Mouse (Mus musculus): Measurements from ENCODE around the gene Golga1. TPM values are rescaled to one million over a fixed set of nuclear protein-coding genes. Genes with fewer than 3 reads are reported as not detected.
A peak's percentile ranks its signal among the peaks of the same experiment; 100 is the strongest.

Gene Golga1
- polyA plus RNA-seq, 1 experiment from 2014 or later, result 30.4 TPM

- peak overlapping the region; percentile 97 for H3K4me2 ChIP-seq (replicated peaks; ENCODE audit: low read depth, low read length)
- peak overlapping the region; percentile 93 for H3K9ac ChIP-seq (ENCODE audit: low read depth, low read length)
- H3K27me3 ChIP-seq (ENCODE audit: control insufficient read depth, insufficient read depth, low read length), result no peaks in the 10 kb centered on the region
- H3K4me3 ChIP-seq (ENCODE audit: low read length), result peak overlapping the region; percentile 91
- H3K36me3 ChIP-seq (ENCODE audit: control insufficient read depth, insufficient read depth, low read length), result peaks cover 46% of the 10 kb centered on the region
- ATAC-seq (ENCODE audit: low FRiP score, low TSS enrichment), result no peak
- H3K4me1 ChIP-seq (ENCODE audit: control insufficient read depth, insufficient read depth, low read length), result peaks cover 24% of the 10 kb centered on the region
- H3K9me3 ChIP-seq (ENCODE audit: control insufficient read depth, low read length), result no peaks in the 10 kb centered on the region
- H3K27ac ChIP-seq (ENCODE audit: low read depth, low read length), result no peak overlapping the region
- WGBS, result 73% methylated on average over 5 of the region's 5 CpGs
Measured at GRCm38 (mm10) chr2:39003512-39003911, 61.8 kb downstream of the Golga1 start.

GRCm38 (mm10) chr2:39003106-39003505, 62.2 kb downstream of the Golga1 start:
- peak overlapping the region; percentile 97 for H3K4me2 ChIP-seq (replicated peaks; ENCODE audit: low read depth, low read length)
- peaks cover 46% of the 10 kb centered on the region for H3K36me3 ChIP-seq (ENCODE audit: control insufficient read depth, insufficient read depth, low read length)
- 59% methylated on average over 8 of the region's 8 CpGs for WGBS
- peaks cover 24% of the 10 kb centered on the region for H3K4me1 ChIP-seq (ENCODE audit: control insufficient read depth, insufficient read depth, low read length)
- peak overlapping the region; percentile 91 for H3K4me3 ChIP-seq (ENCODE audit: low read length)
- H3K27me3 ChIP-seq (ENCODE audit: control insufficient read depth, insufficient read depth, low read length), result no peaks in the 10 kb centered on the region
- ATAC-seq (ENCODE audit: low FRiP score, low TSS enrichment), result no peak
- no peaks in the 10 kb centered on the region for H3K9me3 ChIP-seq (ENCODE audit: control insufficient read depth, low read length)
- peak overlapping the region; percentile 93; the same call in 1 of the 2 replicates for H3K9ac ChIP-seq (ENCODE audit: low read depth, low read length)
- no peak overlapping the region for H3K27ac ChIP-seq (ENCODE audit: low read depth, low read length)

- Histone ChIP-seq H3K9ac (ENCODE audit: low read depth, low read length) (no peak overlapping the region), H3K27me3 (ENCODE audit: control insufficient read depth, insufficient read depth, low read length) (no peaks in the 10 kb centered on the region), H3K4me1 (ENCODE audit: control insufficient read depth, insufficient read depth, low read length) (peaks cover 19% of the 10 kb centered on the region), H3K36me3 (ENCODE audit: control insufficient read depth, insufficient read depth, low read length) (peaks cover 46% of the 10 kb centered on the region), H3K9me3 (ENCODE audit: control insufficient read depth, low read length) (no peaks in the 10 kb centered on the region), H3K4me3 (ENCODE audit: low read length) (no peak overlapping the region), H3K27ac (ENCODE audit: low read depth, low read length) (no peak overlapping the region), H3K4me2 (replicated peaks; ENCODE audit: low read depth, low read length) (no peak overlapping the region)
- ATAC-seq (ENCODE audit: low FRiP score, low TSS enrichment), result no peak
- 78% methylated on average over 3 of the region's 3 CpGs for WGBS
Measured at GRCm38 (mm10) chr2:39001866-39002265, 63.5 kb downstream of the Golga1 start.

GRCm38 (mm10) chr2:39000587-39000919, 64.8 kb downstream of the Golga1 start:
- Histone ChIP-seq H3K36me3 (ENCODE audit: control insufficient read depth, insufficient read depth, low read length) (peaks cover 46% of the 10 kb centered on the region), H3K27ac (ENCODE audit: low read depth, low read length) (no peak overlapping the region), H3K9ac (ENCODE audit: low read depth, low read length) (no peak overlapping the region), H3K9me3 (ENCODE audit: control insufficient read depth, low read length) (no peaks in the 10 kb centered on the region), H3K4me2 (replicated peaks; ENCODE audit: low read depth, low read length) (no peak overlapping the region), H3K4me3 (ENCODE audit: low read length) (no peak overlapping the region), H3K27me3 (ENCODE audit: control insufficient read depth, insufficient read depth, low read length) (no peaks in the 10 kb centered on the region), H3K4me1 (ENCODE audit: control insufficient read depth, insufficient read depth, low read length) (peaks cover 14% of the 10 kb centered on the region)
- WGBS, result 85% methylated on average over 4 of the region's 4 CpGs
- ATAC-seq (ENCODE audit: low FRiP score, low TSS enrichment), result no peak

GRCm38 (mm10) chr2:38999910-39000586, 65.3 kb downstream of the Golga1 start:
- H3K9ac ChIP-seq (ENCODE audit: low read depth, low read length), result no peak overlapping the region
- peaks cover 46% of the 10 kb centered on the region for H3K36me3 ChIP-seq (ENCODE audit: control insufficient read depth, insufficient read depth, low read length)
- H3K27me3 ChIP-seq (ENCODE audit: control insufficient read depth, insufficient read depth, low read length), result no peaks in the 10 kb centered on the region
- H3K4me1 ChIP-seq (ENCODE audit: control insufficient read depth, insufficient read depth, low read length), result peaks cover 14% of the 10 kb centered on the region
- H3K9me3 ChIP-seq (ENCODE audit: control insufficient read depth, low read length), result no peaks in the 10 kb centered on the region
- no peak overlapping the region for H3K4me3 ChIP-seq (ENCODE audit: low read length)
- no peak overlapping the region for H3K4me2 ChIP-seq (replicated peaks; ENCODE audit: low read depth, low read length)
- H3K27ac ChIP-seq (ENCODE audit: low read depth, low read length), result no peak overlapping the region
- ATAC-seq (ENCODE audit: low FRiP score, low TSS enrichment), result no peak
- 72% methylated on average over 8 of the region's 8 CpGs for WGBS

GRCm38 (mm10) chr2:38999381-38999780, 66.0 kb downstream of the Golga1 start:
- Histone ChIP-seq H3K9me3 (ENCODE audit: control insufficient read depth, low read length) (no peaks in the 10 kb centered on the region), H3K4me3 (ENCODE audit: low read length) (no peak overlapping the region), H3K4me2 (replicated peaks; ENCODE audit: low read depth, low read length) (no peak overlapping the region), H3K27ac (ENCODE audit: low read depth, low read length) (no peak overlapping the region), H3K4me1 (ENCODE audit: control insufficient read depth, insufficient read depth, low read length) (peaks cover 14% of the 10 kb centered on the region), H3K9ac (ENCODE audit: low read depth, low read length) (no peak overlapping the region), H3K36me3 (ENCODE audit: control insufficient read depth, insufficient read depth, low read length) (peaks cover 46% of the 10 kb centered on the region), H3K27me3 (ENCODE audit: control insufficient read depth, insufficient read depth, low read length) (no peaks in the 10 kb centered on the region)
- no peak for ATAC-seq (ENCODE audit: low FRiP score, low TSS enrichment)
- 44% methylated on average over 4 of the region's 4 CpGs for WGBS

GRCm38 (mm10) chr2:38997386-38998374, 67.7 kb downstream of the Golga1 start, which contains the start of gene Wdr38:
Wdr38 (plus strand) TSS chr2:38997476.
- 0 out of 2 replicates have a peak, but pooled peaks cover 1% of the 10 kb centered on the region for H3K4me1 ChIP-seq (ENCODE audit: control insufficient read depth, insufficient read depth, low read length)
- peak within 1 kb of the TSS; percentile 24 for H3K4me3 ChIP-seq (ENCODE audit: low read length)
- peak within 1 kb of the TSS; percentile 39 for H3K4me2 ChIP-seq (replicated peaks; ENCODE audit: low read depth, low read length)
- no peaks in the 10 kb centered on the region for H3K9me3 ChIP-seq (ENCODE audit: control insufficient read depth, low read length)
- peak; percentile 91 for ATAC-seq (ENCODE audit: low FRiP score, low TSS enrichment)
- H3K36me3 ChIP-seq (ENCODE audit: control insufficient read depth, insufficient read depth, low read length), result peaks cover 33% of the 10 kb centered on the region
- no peaks in the 10 kb centered on the region for H3K27me3 ChIP-seq (ENCODE audit: control insufficient read depth, insufficient read depth, low read length)
- WGBS, result 15% methylated on average over 33 of the region's 33 CpGs
- H3K27ac ChIP-seq (ENCODE audit: low read depth, low read length), result no peak within 1 kb of the TSS
- peak within 1 kb of the TSS; percentile 44 for H3K9ac ChIP-seq (ENCODE audit: low read depth, low read length)

- Histone ChIP-seq H3K9ac (ENCODE audit: low read depth, low read length) (no peak overlapping the region), H3K4me1 (ENCODE audit: control insufficient read depth, insufficient read depth, low read length) (no peaks in the 10 kb centered on the region), H3K9me3 (ENCODE audit: control insufficient read depth, low read length) (no peaks in the 10 kb centered on the region), H3K4me3 (ENCODE audit: low read length) (no peak overlapping the region), H3K36me3 (ENCODE audit: control insufficient read depth, insufficient read depth, low read length) (no peaks in the 10 kb centered on the region), H3K27me3 (ENCODE audit: control insufficient read depth, insufficient read depth, low read length) (no peaks in the 10 kb centered on the region), H3K27ac (ENCODE audit: low read depth, low read length) (no peak overlapping the region), H3K4me2 (replicated peaks; ENCODE audit: low read depth, low read length) (no peak overlapping the region)
- no peak for ATAC-seq (ENCODE audit: low FRiP score, low TSS enrichment)
- 57% methylated on average over 4 of the region's 4 CpGs for WGBS
Measured at GRCm38 (mm10) chr2:38992452-38992851, 72.9 kb downstream of the Golga1 start.

- Histone ChIP-seq H3K4me2 (replicated peaks; ENCODE audit: low read depth, low read length) (no peak overlapping the region), H3K27me3 (ENCODE audit: control insufficient read depth, insufficient read depth, low read length) (no peaks in the 10 kb centered on the region), H3K9me3 (ENCODE audit: control insufficient read depth, low read length) (no peaks in the 10 kb centered on the region), H3K4me1 (ENCODE audit: control insufficient read depth, insufficient read depth, low read length) (no peaks in the 10 kb centered on the region), H3K4me3 (ENCODE audit: low read length) (no peak overlapping the region), H3K27ac (ENCODE audit: low read depth, low read length) (no peak overlapping the region), H3K36me3 (ENCODE audit: control insufficient read depth, insufficient read depth, low read length) (no peaks in the 10 kb centered on the region), H3K9ac (ENCODE audit: low read depth, low read length) (no peak overlapping the region)
- ATAC-seq (ENCODE audit: low FRiP score, low TSS enrichment), result no peak
- 64% methylated on average over 4 of the region's 4 CpGs for WGBS
Measured at GRCm38 (mm10) chr2:38992004-38992403, 73.3 kb downstream of the Golga1 start.
